Mouse (Mus musculus) ES-Bruce4 (cell line): ENCODE data around the gene Tmc7. TPM values are rescaled to one million over a fixed set of nuclear protein-coding genes. Genes with fewer than 3 reads are reported as not detected.

Experiments
- H3K27ac ChIP-seq: 2 replicates; pipeline ENCODE4 v1.5.1; 2012; ENCODE audit warnings: low read length, inconsistent platforms; ENCODE audit not compliant: insufficient read depth
- H3K27me3 ChIP-seq: 2 replicates; pipeline ENCODE4 v1.6.1; 2012; ENCODE audit warnings: mild to moderate bottlenecking, low read length, inconsistent platforms; ENCODE audit not compliant: control insufficient read depth, poor library complexity, insufficient read depth, severe bottlenecking
- H3K36me3 ChIP-seq: 2 replicates; pipeline ENCODE4 v1.6.1; 2012; ENCODE audit warnings: inconsistent platforms, mild to moderate bottlenecking, low read length, moderate library complexity; ENCODE audit not compliant: control insufficient read depth, poor library complexity, insufficient read depth, severe bottlenecking
- H3K4me1 ChIP-seq: one replicate; pipeline ENCODE4 v1.8.1; 2011; ENCODE audit warnings: low read length; ENCODE audit not compliant: control insufficient read depth, insufficient read depth
- H3K4me3 ChIP-seq: 2 replicates; pipeline ENCODE4 v1.5.1; 2011; ENCODE audit warnings: low read depth, mild to moderate bottlenecking, low read length
- H3K9ac ChIP-seq: 2 replicates; pipeline ENCODE4 v1.6.1; 2012; ENCODE audit warnings: low read depth, mild to moderate bottlenecking, inconsistent platforms; ENCODE audit not compliant: poor library complexity, severe bottlenecking
- H3K9me3 ChIP-seq: replicated peaks from 2 replicates; pipeline ENCODE4 v1.6.1; 2012; ENCODE audit warnings: mild to moderate bottlenecking, low read length, inconsistent platforms; ENCODE audit not compliant: control insufficient read depth, poor library complexity, insufficient read depth, severe bottlenecking
- CTCF ChIP-seq: IDR thresholded peaks from one replicate; pipeline ENCODE4 v1.8.1; 2011; ENCODE audit warnings: low read depth, low read length
- EP300 ChIP-seq: IDR thresholded peaks from 2 replicates; pipeline ENCODE4 v1.6.1; 2011; ENCODE audit warnings: low read depth, low read length; ENCODE audit not compliant: insufficient read depth
- POLR2A ChIP-seq: IDR thresholded peaks from one replicate; pipeline ENCODE4 v1.8.1; 2011; ENCODE audit warnings: low read length; ENCODE audit not compliant: insufficient read depth
- polyA plus RNA-seq: library from polyadenylated mRNA; stranded (reverse); fragments of >200 nt; gene quantifications from 2 replicates; pipeline ENCODE4 v1.2.4, GENCODE M21; 2011; ENCODE audit warnings: low read depth; ENCODE audit not compliant: missing spikeins, insufficient read depth, insufficient read length

The Tmc7 gene
- polyA plus RNA-seq, 1 experiment, result 7.7 TPM

DNA sequence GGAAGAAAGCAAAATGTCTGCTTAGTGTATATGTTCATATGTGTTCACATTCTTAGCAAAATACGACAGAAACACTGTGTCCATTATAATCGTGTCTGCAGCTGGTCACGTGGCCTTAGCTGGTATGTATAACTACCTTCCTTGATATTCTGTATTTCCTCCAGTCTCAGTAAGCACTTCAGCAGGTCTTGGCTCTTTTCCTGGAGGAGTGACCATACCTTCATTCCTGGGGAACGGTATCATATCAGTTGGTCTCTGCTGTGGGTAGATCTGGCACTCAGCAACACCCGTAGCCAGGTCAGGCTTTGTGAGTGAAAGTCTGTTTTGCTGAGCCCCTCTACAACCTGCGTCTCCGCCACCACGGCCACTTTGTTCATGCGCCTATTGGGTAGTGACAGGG is 90.6 kb downstream of the Tmc7 start:
- Histone ChIP-seq H3K36me3 (no peaks in the 10 kb centered on the region), H3K4me1 (no peaks in the 10 kb centered on the region), H3K27ac (no peak overlapping the region), H3K9ac (no peak overlapping the region), H3K4me3 (no peak overlapping the region), H3K9me3 (no peaks in the 10 kb centered on the region; the same call in 1 of the 2 replicates), H3K27me3 (no peaks in the 10 kb centered on the region)
- no peak for TF ChIP-seq POLR2A
- no peak for TF ChIP-seq CTCF
- TF ChIP-seq EP300, result no peak

DNA sequence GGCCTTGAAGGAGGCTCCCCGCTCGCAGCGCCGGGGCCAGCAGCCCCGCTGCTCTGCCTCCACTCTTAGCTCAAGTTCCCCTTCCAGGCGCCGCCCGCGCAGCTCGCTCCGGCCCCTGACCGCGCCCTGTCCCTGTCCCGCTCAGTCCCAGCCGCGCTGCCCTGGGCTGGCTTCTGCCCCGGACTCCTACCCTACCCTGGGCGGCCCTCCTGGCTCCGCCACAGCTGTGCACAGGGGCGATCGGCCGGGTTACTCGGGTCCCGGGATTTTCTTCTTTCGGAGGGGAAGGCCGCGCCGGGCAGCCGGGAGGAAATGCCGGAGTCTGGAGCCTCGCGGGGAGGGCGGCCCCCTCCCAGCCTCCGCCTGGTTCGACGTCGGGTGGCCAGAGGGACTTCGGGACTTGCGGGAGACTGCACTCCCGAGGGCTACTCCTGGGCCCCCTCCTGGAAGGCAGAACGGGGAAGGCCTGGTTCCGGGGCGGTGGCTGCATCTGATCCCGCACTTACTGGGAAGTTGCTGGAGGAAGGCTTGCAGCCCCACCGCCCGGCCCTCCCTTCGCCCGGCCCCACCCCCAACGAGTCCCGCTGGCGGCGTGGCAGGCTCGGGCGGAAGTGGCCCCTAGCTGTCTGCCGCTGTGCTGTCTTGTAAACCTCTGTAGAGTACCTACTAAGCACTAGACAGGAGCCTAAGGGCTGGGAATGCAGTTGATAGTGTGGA is 92.9 kb downstream of the Tmc7 start, which contains the start of gene Itpripl2:
Gene Itpripl2, minus strand, starts transcription at position 545 of the 717 bp plus-strand sequence.
- H3K4me3 ChIP-seq, result peak within 1 kb of the TSS; percentile 67
- no peaks in the 10 kb centered on the region for H3K9me3 ChIP-seq
- no peak within 1 kb of the TSS for H3K27ac ChIP-seq
- H3K4me1 ChIP-seq, result peaks cover under 1% of the 10 kb centered on the region
- H3K9ac ChIP-seq, result peak within 1 kb of the TSS; percentile 81
- no peaks in the 10 kb centered on the region for H3K36me3 ChIP-seq
- TF ChIP-seq POLR2A (no peak), CTCF (no peak), EP300 (no peak)
- no peaks in the 10 kb centered on the region for H3K27me3 ChIP-seq

DNA sequence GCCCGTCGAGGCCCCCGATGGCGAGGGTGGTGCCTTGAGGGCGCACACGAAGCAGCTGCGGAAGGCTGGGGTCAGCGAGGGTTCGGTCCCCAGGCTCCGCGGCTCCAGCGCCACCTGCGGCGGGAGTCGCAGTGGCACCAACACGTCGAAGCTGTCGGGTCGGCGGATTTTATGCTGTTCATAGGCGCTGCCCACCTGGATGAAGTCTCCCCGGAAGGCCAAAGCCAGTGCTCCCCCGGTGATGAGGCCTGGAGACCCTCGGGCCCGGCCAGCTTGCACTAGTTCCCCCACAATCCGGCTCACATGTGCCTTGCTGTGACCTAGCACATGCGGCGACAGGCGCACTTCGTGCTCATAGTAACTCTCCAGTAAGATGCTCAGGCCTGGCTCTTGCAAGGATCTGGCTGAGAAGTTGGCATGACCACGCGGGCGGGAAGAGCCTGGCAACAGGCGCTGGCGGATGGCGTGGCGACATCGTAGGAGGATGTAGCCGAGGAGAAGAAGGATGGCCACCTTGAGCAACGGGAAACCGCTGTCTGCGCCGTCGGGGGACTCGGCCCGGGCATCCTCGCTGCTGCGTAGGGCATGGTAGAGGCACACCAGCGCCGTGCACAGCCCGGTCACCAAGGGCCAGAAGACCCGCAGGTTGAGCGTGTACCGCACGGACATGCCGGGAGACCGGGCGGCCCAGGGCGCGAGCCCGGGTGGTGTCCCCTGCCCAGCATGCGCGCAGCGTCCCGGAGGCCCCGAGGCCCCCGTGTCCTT is 93.7 kb downstream of the Tmc7 start:
- TF ChIP-seq EP300 (no peak), CTCF (peak; percentile 16)
- no peaks in the 10 kb centered on the region for H3K27me3 ChIP-seq
- peak overlapping the region; percentile 81 for H3K9ac ChIP-seq
- H3K4me1 ChIP-seq, result peaks cover 1% of the 10 kb centered on the region
- no peaks in the 10 kb centered on the region for H3K36me3 ChIP-seq
- H3K9me3 ChIP-seq, result no peaks in the 10 kb centered on the region
- peak overlapping the region; percentile 67 for H3K4me3 ChIP-seq
- no peak overlapping the region for H3K27ac ChIP-seq

DNA sequence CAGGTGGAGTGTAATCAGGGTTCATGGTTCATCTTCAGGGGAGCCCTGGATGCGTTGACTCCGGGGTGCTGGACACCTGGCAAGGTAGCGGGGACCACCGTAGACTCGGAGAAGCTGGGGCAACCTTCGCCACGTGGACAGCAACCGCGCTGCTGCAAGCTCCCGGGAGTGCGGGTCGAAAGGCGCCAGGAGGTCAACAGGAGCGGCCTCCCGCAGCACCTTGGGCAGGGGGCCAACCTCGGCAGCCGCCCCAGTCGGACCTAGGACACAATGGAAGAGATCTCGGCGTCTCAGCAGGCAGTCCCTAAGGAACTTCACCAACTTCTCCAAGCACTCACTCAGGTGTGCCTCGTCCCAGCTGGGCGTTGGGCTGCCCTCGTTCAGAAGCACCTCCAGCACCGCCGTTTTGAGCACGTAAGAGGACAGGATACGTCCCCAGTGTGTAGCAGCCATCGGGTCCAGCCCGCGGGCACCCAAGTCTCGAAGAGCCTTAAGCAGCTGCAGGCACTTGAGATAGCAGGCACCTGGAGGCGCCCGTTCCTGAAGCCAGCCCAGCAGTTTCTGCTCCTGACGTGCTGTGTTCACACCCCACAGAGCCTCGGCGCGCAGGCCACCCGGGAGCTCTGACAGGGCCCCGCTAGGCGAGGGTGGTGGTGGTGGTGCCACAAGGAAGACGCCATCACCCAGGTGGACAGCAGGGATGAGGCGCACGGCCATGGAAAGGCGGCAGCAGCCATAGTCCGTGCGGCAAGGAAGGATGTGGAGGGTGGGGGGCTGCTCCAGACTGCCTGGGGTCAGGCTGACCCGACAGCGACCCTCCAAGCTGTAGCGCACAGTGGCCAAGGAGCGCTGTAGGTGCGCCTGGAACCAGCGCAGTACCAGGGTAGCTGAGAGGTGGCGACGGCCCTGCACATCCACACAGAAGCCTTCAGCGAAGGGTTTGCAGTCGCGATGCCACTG is 94.5 kb downstream of the Tmc7 start:
- peaks cover 1% of the 10 kb centered on the region for H3K4me1 ChIP-seq
- no peaks in the 10 kb centered on the region for H3K27me3 ChIP-seq
- no peak for TF ChIP-seq EP300
- no peak for TF ChIP-seq POLR2A
- no peak for TF ChIP-seq CTCF
- no peaks in the 10 kb centered on the region for H3K36me3 ChIP-seq
- H3K27ac ChIP-seq, result no peak overlapping the region
- no peak overlapping the region for H3K9ac ChIP-seq
- peak overlapping the region; percentile 67 for H3K4me3 ChIP-seq
- no peaks in the 10 kb centered on the region for H3K9me3 ChIP-seq

DNA sequence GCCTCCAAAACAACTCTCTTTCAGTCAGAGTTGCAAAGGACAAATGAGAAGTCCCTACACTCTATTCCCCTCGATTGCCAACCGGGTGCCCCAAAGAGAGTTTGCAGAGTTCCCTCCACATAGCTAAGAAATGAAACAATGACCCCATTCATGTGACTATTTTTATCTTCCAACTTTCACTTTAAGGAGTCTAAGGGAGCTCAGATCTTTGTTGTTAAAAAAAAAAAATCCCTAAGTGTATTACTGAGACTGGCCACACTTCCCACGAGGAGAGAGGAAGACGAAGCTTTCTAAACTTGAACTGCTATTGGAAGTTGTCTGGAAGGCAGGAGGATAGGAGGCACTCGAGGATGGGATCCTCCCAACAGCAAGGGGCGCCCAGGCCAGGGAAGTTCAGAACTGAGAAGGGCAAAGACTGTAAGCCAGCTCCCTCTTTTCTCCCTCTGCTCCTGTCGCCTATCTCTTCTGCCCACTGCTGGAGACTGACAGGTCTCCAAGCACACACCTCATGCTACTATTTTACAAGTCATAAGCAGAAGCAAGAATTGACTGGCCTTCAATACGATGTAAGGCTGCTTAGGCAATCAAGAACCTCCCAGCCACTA is 96.4 kb downstream of the Tmc7 start:
- no peak overlapping the region for H3K9ac ChIP-seq
- H3K4me3 ChIP-seq, result no peak overlapping the region
- no peak overlapping the region for H3K27ac ChIP-seq
- peaks cover 1% of the 10 kb centered on the region for H3K4me1 ChIP-seq
- no peak for TF ChIP-seq CTCF
- TF ChIP-seq EP300, result no peak
- TF ChIP-seq POLR2A, result no peak
- H3K27me3 ChIP-seq, result no peaks in the 10 kb centered on the region
- no peaks in the 10 kb centered on the region for H3K9me3 ChIP-seq
- H3K36me3 ChIP-seq, result no peaks in the 10 kb centered on the region
